Mouse (Mus musculus): ENCODE data around the gene Actr1b. TPM values are rescaled to one million over a fixed set of nuclear protein-coding genes. Genes with fewer than 3 reads are reported as not detected.
"Not testable (repeated sequence)": the region's sequence is repeated elsewhere in the genome, so short reads cannot be mapped to it uniquely, and the experiment has no call there.

Actr1b gene
- polyA plus RNA-seq, 1 experiment from 2014 or later, result 122 TPM

- H3K27me3 ChIP-seq (replicated peaks), result no peaks in the 10 kb centered on the region
- no peaks in the 10 kb centered on the region for H3K9me3 ChIP-seq (replicated peaks)
- no peak overlapping the region for H3K4me3 ChIP-seq (replicated peaks)
- no peak for ATAC-seq (ENCODE audit: low FRiP score)
- 79% methylated on average over 4 of the region's 4 CpGs for WGBS
- H3K4me2 ChIP-seq, result no peak overlapping the region
- no peak overlapping the region for H3K27ac ChIP-seq (replicated peaks)
- H3K4me1 ChIP-seq, result no peaks in the 10 kb centered on the region
- no peak overlapping the region for H3K9ac ChIP-seq (replicated peaks)
- H3K36me3 ChIP-seq, result no peaks in the 10 kb centered on the region
These were observed 44.0 kb downstream of the Actr1b start for GRCm38 (mm10) chr1:36670256-36670655.

GRCm38 (mm10) chr1:36668007-36668406 lies 46.2 kb downstream of the Actr1b start:
- 62% methylated on average over 4 of the region's 4 CpGs for WGBS
- H3K9ac ChIP-seq (replicated peaks); ATAC-seq (ENCODE audit: low FRiP score); H3K27ac ChIP-seq (replicated peaks); H3K4me1 ChIP-seq; H3K27me3 ChIP-seq (replicated peaks); H3K9me3 ChIP-seq (replicated peaks); H3K36me3 ChIP-seq; H3K4me3 ChIP-seq (replicated peaks); H3K4me2 ChIP-seq: not testable (repeated sequence)

GRCm38 (mm10) chr1:36665934-36666333 lies 48.3 kb downstream of the Actr1b start:
- Histone ChIP-seq H3K4me1 (no peaks in the 10 kb centered on the region), H3K9ac (replicated peaks) (no peak overlapping the region), H3K4me2 (no peak overlapping the region), H3K4me3 (replicated peaks) (no peak overlapping the region), H3K27me3 (replicated peaks) (no peaks in the 10 kb centered on the region), H3K36me3 (no peaks in the 10 kb centered on the region), H3K9me3 (replicated peaks) (no peaks in the 10 kb centered on the region), H3K27ac (replicated peaks) (no peak overlapping the region)
- ATAC-seq (ENCODE audit: low FRiP score), result no peak
- 41% methylated on average over 4 of the region's 4 CpGs for WGBS

GRCm38 (mm10) chr1:36665165-36665723 lies 49.0 kb downstream of the Actr1b start:
- no peak overlapping the region for H3K4me3 ChIP-seq (replicated peaks)
- no peaks in the 10 kb centered on the region for H3K27me3 ChIP-seq (replicated peaks)
- no peak for ATAC-seq (ENCODE audit: low FRiP score)
- H3K4me1 ChIP-seq, result no peaks in the 10 kb centered on the region
- 66% methylated on average over 11 of the region's 11 CpGs for WGBS
- H3K4me2 ChIP-seq, result no peak overlapping the region
- H3K9ac ChIP-seq (replicated peaks), result no peak overlapping the region
- H3K9me3 ChIP-seq (replicated peaks), result no peaks in the 10 kb centered on the region
- no peaks in the 10 kb centered on the region for H3K36me3 ChIP-seq
- H3K27ac ChIP-seq (replicated peaks), result no peak overlapping the region

GRCm38 (mm10) chr1:36664457-36664856 lies 49.8 kb downstream of the Actr1b start:
- Histone ChIP-seq H3K4me3 (replicated peaks) (no peak overlapping the region), H3K9ac (replicated peaks) (no peak overlapping the region), H3K36me3 (no peaks in the 10 kb centered on the region), H3K27ac (replicated peaks) (no peak overlapping the region), H3K4me1 (no peaks in the 10 kb centered on the region), H3K4me2 (no peak overlapping the region), H3K27me3 (replicated peaks) (no peaks in the 10 kb centered on the region), H3K9me3 (replicated peaks) (no peaks in the 10 kb centered on the region)
- 76% methylated on average over 4 of the region's 4 CpGs for WGBS
- no peak for ATAC-seq (ENCODE audit: low FRiP score)

GRCm38 (mm10) chr1:36658621-36659399 lies 55.4 kb downstream of the Actr1b start:
- H3K4me2 ChIP-seq, result no peak overlapping the region
- no peaks in the 10 kb centered on the region for H3K27me3 ChIP-seq (replicated peaks)
- WGBS, result 85% methylated on average over 7 of the region's 7 CpGs
- no peaks in the 10 kb centered on the region for H3K36me3 ChIP-seq
- H3K4me1 ChIP-seq, result no peaks in the 10 kb centered on the region
- H3K9me3 ChIP-seq (replicated peaks), result no peaks in the 10 kb centered on the region
- H3K27ac ChIP-seq (replicated peaks), result no peak overlapping the region
- no peak for ATAC-seq (ENCODE audit: low FRiP score)
- no peak overlapping the region for H3K9ac ChIP-seq (replicated peaks)
- H3K4me3 ChIP-seq (replicated peaks), result no peak overlapping the region

DNA sequence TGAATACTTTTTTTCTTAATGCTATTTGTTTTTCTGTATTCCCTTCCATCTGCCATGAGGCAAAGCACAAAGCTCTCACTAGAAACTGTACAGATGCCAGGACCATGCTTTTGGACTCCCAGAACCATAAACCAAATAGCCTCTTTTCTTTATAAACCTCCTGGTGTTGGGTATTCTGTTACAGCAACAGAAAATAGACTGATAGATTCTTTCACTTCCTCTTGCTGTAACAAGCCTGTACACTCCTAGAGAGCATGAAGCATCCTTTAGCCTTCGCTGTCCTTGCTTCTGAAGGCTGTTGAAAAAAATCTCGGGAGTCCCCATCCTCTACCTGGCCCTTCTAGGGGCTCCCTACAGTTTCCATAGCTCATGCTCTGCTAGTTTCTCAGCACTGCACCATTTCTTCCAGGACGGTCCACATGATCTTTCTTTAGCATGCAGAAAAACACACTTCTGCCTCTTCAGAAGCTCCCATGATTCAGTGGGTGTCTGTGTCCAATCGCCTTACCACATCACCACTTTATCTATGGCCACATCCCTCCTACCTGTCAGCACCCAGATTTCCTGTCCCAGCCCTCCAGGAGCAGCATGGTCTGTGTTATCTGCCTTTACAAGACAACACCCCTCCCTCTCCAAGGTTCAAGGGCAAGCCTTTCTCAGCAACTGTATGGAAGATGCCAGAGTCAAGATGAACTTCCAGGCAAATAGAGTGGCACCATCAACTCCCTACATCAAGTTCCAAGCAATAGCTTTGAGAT lies 56.4 kb downstream of the Actr1b start:
- Histone ChIP-seq H3K36me3 (no peaks in the 10 kb centered on the region), H3K4me1 (no peaks in the 10 kb centered on the region), H3K27ac (replicated peaks) (no peak overlapping the region), H3K4me2 (no peak overlapping the region), H3K27me3 (replicated peaks) (no peaks in the 10 kb centered on the region), H3K9me3 (replicated peaks) (no peaks in the 10 kb centered on the region), H3K4me3 (replicated peaks) (no peak overlapping the region), H3K9ac (replicated peaks) (no peak overlapping the region)
- ATAC-seq (ENCODE audit: low FRiP score), result no peak
- 81% methylated on average over 4 of the region's 4 CpGs for WGBS

DNA sequence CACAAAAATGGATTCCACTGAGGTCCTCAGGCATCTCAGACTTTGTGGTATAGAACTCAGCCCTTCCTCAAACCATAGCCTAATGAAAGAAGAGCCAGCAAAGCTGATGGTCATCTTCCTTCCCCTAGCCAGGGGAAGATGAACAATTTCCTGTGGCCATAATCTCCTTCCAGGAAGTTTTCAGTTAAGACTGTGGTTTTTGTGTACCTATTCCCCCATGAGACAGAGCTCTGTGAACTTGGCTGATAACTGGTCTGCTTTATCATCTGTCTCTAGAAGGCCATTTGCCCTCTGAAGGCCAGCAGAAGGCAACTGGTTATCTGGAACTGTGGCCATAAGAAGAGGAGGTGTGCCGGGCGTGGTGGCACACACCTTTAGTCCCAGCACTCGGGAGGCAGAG lies 58.0 kb downstream of the Actr1b start:
- ATAC-seq (ENCODE audit: low FRiP score), result no peak
- WGBS, result 95% methylated on average over 3 of the region's 3 CpGs

GRCm38 (mm10) chr1:36655039-36655438 lies 59.2 kb downstream of the Actr1b start:
- ATAC-seq (ENCODE audit: low FRiP score), result no peak

More for the DNA sequence above, 58.0 kb downstream of the Actr1b start:
- Histone ChIP-seq H3K36me3 (no peaks in the 10 kb centered on the region), H3K27me3 (replicated peaks) (no peaks in the 10 kb centered on the region), H3K4me1 (no peaks in the 10 kb centered on the region), H3K9ac (replicated peaks) (no peak overlapping the region), H3K9me3 (replicated peaks) (no peaks in the 10 kb centered on the region), H3K4me3 (replicated peaks) (no peak overlapping the region), H3K27ac (replicated peaks) (no peak overlapping the region), H3K4me2 (no peak overlapping the region)

More at GRCm38 (mm10) chr1:36655039-36655438, 59.2 kb downstream of the Actr1b start:
- WGBS, result 82% methylated on average over 5 of the region's 5 CpGs
- Histone ChIP-seq H3K4me1 (no peaks in the 10 kb centered on the region), H3K4me3 (replicated peaks) (no peak overlapping the region), H3K36me3 (no peaks in the 10 kb centered on the region), H3K4me2 (no peak overlapping the region), H3K27ac (replicated peaks) (no peak overlapping the region), H3K9me3 (replicated peaks) (no peaks in the 10 kb centered on the region), H3K27me3 (replicated peaks) (no peaks in the 10 kb centered on the region), H3K9ac (replicated peaks) (no peak overlapping the region)

Small RNA genes within 50 kb of the gene (microRNA-seq; reads per million reads assigned to microRNA genes)
- not detected for gene Gm24133

Other genes starting within 250 kb of the Actr1b start
- 10.6 and 15.0 TPM in 2 replicates for gene Cnnm4, start 242.8 kb downstream of the Actr1b start, polyA plus RNA-seq (2015; fragmentation: Nextera tagmentation; extraction: Ambion mirVana)
- 3.1 and 4.5 TPM in 2 replicates for gene Cnnm3, start 202.6 kb downstream of the Actr1b start, polyA plus RNA-seq (2015; fragmentation: Nextera tagmentation; extraction: Ambion mirVana)
- gene Ankrd23, start 177.5 kb downstream of the Actr1b start, polyA plus RNA-seq (2015; fragmentation: Nextera tagmentation; extraction: Ambion mirVana), result 21.6 and 21.8 TPM in 2 replicates
- gene Gm42417, start 175.0 kb downstream of the Actr1b start, polyA plus RNA-seq (2015; fragmentation: Nextera tagmentation; extraction: Ambion mirVana), result 0.36 and 1.2 TPM in 2 replicates
- 29.4 and 33.0 TPM in 2 replicates for gene Ankrd39, start 167.0 kb downstream of the Actr1b start, polyA plus RNA-seq (2015; fragmentation: Nextera tagmentation; extraction: Ambion mirVana)
- 20.5 and 20.8 TPM in 2 replicates for gene Sema4c, start 156.1 kb downstream of the Actr1b start, polyA plus RNA-seq (2015; fragmentation: Nextera tagmentation; extraction: Ambion mirVana)
- gene Fam178b, start 31.2 kb downstream of the Actr1b start, polyA plus RNA-seq (2015; fragmentation: Nextera tagmentation; extraction: Ambion mirVana), result 0.27 and 0.51 TPM in 2 replicates
- 808 and 899 TPM in 2 replicates for gene Cox5b, start 23.0 kb downstream of the Actr1b start, polyA plus RNA-seq (2015; fragmentation: Nextera tagmentation; extraction: Ambion mirVana)
- 0.32 and 0.74 TPM in 2 replicates for gene 4933424G06Rik, start 4.3 kb downstream of the Actr1b start, polyA plus RNA-seq (2015; fragmentation: Nextera tagmentation; extraction: Ambion mirVana)
- gene Zap70, start 47.4 kb upstream of the Actr1b start, polyA plus RNA-seq (2015; fragmentation: Nextera tagmentation; extraction: Ambion mirVana), result 1.2 and 5.1 TPM in 2 replicates
- 11.2 and 12.8 TPM in 2 replicates for gene Tmem131, start 229.2 kb upstream of the Actr1b start, polyA plus RNA-seq (2015; fragmentation: Nextera tagmentation; extraction: Ambion mirVana)